Mouse (Mus musculus) adrenal gland, adult 8-10 months (tissue): ENCODE measurements at regions not wholly inside any gene's neighbourhood (a gene's known extent, or its start where the extent isn't known, plus 50 kb on each side); places are given as distances from the start of the nearest gene placed in this dataset.
A peak's percentile ranks its signal among the peaks of the same experiment; 100 is the strongest.
"Not testable (repeated sequence)": the region's sequence is repeated elsewhere in the genome, so short reads cannot be mapped to it uniquely, and the experiment has no call there.

Experiments
- DNase-seq: peaks from one replicate; pipeline ENCODE4 v3.0.0; 2022

DNA sequence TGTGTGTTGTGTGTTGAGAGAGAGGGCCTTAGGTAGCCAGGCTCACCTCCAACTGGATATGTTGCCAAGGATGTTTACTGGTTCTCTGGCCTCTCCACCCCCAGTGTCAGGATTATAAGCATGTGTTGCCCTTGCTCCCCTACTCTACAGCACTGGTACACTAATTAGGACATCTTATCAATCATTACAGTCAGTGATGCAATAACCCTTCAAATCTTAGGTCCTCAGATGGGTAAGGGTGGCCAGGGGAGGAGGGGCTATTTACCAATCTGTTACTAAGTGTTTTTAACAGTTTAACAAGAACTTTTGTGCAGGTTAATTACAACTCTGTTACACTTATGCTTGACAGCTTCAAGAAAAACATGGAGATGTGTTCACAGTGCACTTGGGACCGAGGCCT lies 80.1 kb upstream of the Cyp2b13 start:
- DNase-seq: no peak

GRCm38 (mm10) chr7:25986981-25987380 lies 74.3 kb upstream of the Cyp2b13 start:
- no peak for DNase-seq

GRCm38 (mm10) chr7:25988322-25988721 lies 73.0 kb upstream of the Cyp2b13 start:
- DNase-seq: peak; percentile 1

GRCm38 (mm10) chr7:26005916-26006315 lies 55.4 kb upstream of the Cyp2b13 start:
- not testable (repeated sequence) for DNase-seq

DNA sequence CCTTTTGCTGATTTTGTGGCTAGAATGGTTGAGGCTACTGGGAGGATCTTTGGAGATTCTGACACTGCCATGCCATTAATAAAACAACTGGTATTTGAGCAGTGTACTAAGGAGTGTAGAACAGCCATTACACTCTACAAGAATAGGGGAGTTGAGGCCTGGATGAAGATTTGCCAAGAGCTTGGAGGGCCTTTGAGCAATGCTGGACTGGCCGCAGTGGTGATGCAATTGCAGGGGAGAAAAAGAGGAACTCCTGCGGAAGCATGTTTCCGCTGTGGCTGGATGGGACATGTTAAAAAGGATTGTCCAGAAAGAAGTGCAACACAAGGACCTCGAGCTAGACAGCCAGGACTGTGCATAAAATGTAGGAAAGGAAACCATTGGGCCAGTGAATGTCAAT lies 53.2 kb upstream of the Cyp2b13 start:
- DNase-seq: no peak
